Mouse (Mus musculus) layer of hippocampus, postnatal 14 days (tissue): ENCODE data around the gene Cltc. TPM values are rescaled to one million over a fixed set of nuclear protein-coding genes. Genes with fewer than 3 reads are reported as not detected.
"Not testable (repeated sequence)": the region's sequence is repeated elsewhere in the genome, so short reads cannot be mapped to it uniquely, and the experiment has no call there.

Experiments
- DNase-seq, 2 experiments: peaks; one replicate each; pipeline ENCODE4 v3.0.0; 2021 to 2022; ENCODE audit warnings: low spot score in 2 of 2, mixed read lengths in 1 of 2
- total RNA-seq, 2 experiments: library from RNA; stranded (reverse); gene quantifications; 2 replicates each; pipeline ENCODE4 v1.2.3; 2021

Cltc gene
- total RNA-seq, 2 experiments from 2014 or later, result 481 to 511 TPM

GRCm38 (mm10) chr11:86739470-86739869 is 17.9 kb downstream of the Cltc start:
- DNase-seq, result no peak

- no peak for DNase-seq
These were observed 18.4 kb downstream of the Cltc start for GRCm38 (mm10) chr11:86738956-86739355.

GRCm38 (mm10) chr11:86738308-86738707 is 19.1 kb downstream of the Cltc start:
- not testable (repeated sequence) for DNase-seq

- no peak for DNase-seq
These were observed 19.9 kb downstream of the Cltc start for GRCm38 (mm10) chr11:86737301-86738000.

- DNase-seq, result no peak
These were observed 22.4 kb downstream of the Cltc start for GRCm38 (mm10) chr11:86734993-86735392.

GRCm38 (mm10) chr11:86734241-86734939 is 23.0 kb downstream of the Cltc start:
- DNase-seq, result no peak

GRCm38 (mm10) chr11:86731443-86731842 is 25.9 kb downstream of the Cltc start:
- DNase-seq, result no peak

- no peak for DNase-seq
These were observed 31.8 kb downstream of the Cltc start for GRCm38 (mm10) chr11:86725607-86726006.

- no peak for DNase-seq
These were observed 32.4 kb downstream of the Cltc start for GRCm38 (mm10) chr11:86724982-86725381.

GRCm38 (mm10) chr11:86724004-86724403 is 33.4 kb downstream of the Cltc start:
- no peak for DNase-seq

- no peak for DNase-seq
These were observed 38.0 kb downstream of the Cltc start for GRCm38 (mm10) chr11:86719390-86719789.

GRCm38 (mm10) chr11:86718369-86718768 is 39.0 kb downstream of the Cltc start:
- no peak for DNase-seq

- DNase-seq, result no peak
These were observed 39.9 kb downstream of the Cltc start for GRCm38 (mm10) chr11:86717306-86718065.

- no peak for DNase-seq
These were observed 42.8 kb downstream of the Cltc start for GRCm38 (mm10) chr11:86714606-86715005.

- no peak for DNase-seq
These were observed 56.2 kb downstream of the Cltc start for GRCm38 (mm10) chr11:86701151-86701550.

GRCm38 (mm10) chr11:86695461-86695860 is 61.9 kb downstream of the Cltc start:
- DNase-seq, result no peak

GRCm38 (mm10) chr11:86692546-86692945 is 64.8 kb downstream of the Cltc start:
- DNase-seq, result no peak

GRCm38 (mm10) chr11:86691956-86692355 is 65.4 kb downstream of the Cltc start:
- no peak for DNase-seq

GRCm38 (mm10) chr11:86691482-86691881 is 65.9 kb downstream of the Cltc start:
- no peak for DNase-seq

GRCm38 (mm10) chr11:86690383-86690782 is 67.0 kb downstream of the Cltc start:
- no peak for DNase-seq

GRCm38 (mm10) chr11:86685366-86685765 is 72.0 kb downstream of the Cltc start:
- DNase-seq, result no peak
